Mouse (Mus musculus): ENCODE data around the gene Tubg2. TPM values are rescaled to one million over a fixed set of nuclear protein-coding genes. Genes with fewer than 3 reads are reported as not detected.
A peak's percentile ranks its signal among the peaks of the same experiment; 100 is the strongest.

Tubg2 gene
- polyA plus RNA-seq, 1 experiment from 2014 or later: 3.9 TPM

DNA sequence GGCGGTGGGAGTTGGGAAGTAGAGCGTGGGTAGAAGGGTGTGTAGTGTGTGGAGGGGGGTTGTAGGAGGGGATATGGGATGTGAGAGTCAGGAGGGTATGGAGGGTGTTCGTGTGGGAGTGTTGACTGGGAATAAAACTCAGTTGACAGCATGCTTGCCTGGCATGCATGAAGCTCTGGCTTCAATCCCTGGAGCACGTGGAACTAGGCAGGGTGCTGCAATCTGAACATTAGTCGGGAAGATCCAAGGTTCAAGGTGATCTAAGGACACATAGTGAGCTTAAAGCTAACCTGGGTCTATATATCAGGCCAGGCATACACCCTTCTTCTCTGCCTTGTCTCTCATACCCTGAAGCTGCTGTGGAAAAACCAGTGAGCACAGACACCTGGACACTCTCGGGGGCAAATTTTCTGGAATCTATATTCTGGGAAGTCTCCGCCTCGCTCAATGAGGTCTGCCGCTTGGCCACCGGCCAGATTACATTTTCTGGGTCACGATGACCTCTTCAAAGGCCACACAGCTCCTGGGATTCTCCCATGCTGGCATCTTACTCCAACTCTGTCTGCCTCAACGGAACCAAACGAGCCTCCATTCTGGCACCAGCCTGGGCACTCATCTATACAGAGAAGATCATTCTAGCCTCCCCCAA is 21.4 kb upstream of the Tubg2 start:
- Histone ChIP-seq H3K4me3 (replicated peaks; ENCODE audit: low read length) (no peak overlapping the region), H3K27ac (ENCODE audit: low read length) (no peak overlapping the region), H3K9ac (ENCODE audit: low read length) (no peak overlapping the region), H3K9me3 (replicated peaks; ENCODE audit: control insufficient read depth, low read length) (no peaks in the 10 kb centered on the region), H3K27me3 (ENCODE audit: control insufficient read depth, insufficient read depth, low read length) (no peaks in the 10 kb centered on the region), H3K4me1 (ENCODE audit: control insufficient read depth, insufficient read depth, low read length) (peaks cover 4% of the 10 kb centered on the region; the same call in 1 of the 2 replicates), H3K4me2 (ENCODE audit: low read depth, low read length) (no peak overlapping the region), H3K36me3 (ENCODE audit: control insufficient read depth, insufficient read depth, low read length) (no peaks in the 10 kb centered on the region)
- 78% methylated on average over 13 of the region's 13 CpGs for whole genome bisulfite sequencing
- ATAC-seq (ENCODE audit: insufficient read depth, low FRiP score): no peak

DNA sequence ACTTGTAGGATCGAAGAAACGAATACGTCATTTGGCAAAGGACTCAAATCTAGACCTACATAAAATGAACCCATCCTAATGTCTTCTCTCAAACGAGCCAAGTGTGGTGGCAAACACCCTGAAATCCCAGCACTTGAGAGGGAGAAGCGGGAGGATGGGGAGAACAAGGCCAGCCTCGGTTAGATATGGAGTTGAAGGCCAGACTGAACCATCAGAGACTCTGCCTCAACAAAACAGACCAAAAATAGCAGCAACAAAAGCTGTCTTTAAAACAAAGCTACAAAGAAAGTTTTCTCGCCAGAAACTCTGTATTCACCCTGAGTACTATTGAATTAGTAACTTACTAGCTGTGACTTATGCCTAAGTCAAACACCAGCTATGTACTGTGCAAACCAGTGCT is 18.7 kb upstream of the Tubg2 start:
- no peaks in the 10 kb centered on the region for H3K9me3 ChIP-seq (replicated peaks; ENCODE audit: control insufficient read depth, low read length)
- 75% methylated on average over 7 of the region's 7 CpGs for WGBS

DNA sequence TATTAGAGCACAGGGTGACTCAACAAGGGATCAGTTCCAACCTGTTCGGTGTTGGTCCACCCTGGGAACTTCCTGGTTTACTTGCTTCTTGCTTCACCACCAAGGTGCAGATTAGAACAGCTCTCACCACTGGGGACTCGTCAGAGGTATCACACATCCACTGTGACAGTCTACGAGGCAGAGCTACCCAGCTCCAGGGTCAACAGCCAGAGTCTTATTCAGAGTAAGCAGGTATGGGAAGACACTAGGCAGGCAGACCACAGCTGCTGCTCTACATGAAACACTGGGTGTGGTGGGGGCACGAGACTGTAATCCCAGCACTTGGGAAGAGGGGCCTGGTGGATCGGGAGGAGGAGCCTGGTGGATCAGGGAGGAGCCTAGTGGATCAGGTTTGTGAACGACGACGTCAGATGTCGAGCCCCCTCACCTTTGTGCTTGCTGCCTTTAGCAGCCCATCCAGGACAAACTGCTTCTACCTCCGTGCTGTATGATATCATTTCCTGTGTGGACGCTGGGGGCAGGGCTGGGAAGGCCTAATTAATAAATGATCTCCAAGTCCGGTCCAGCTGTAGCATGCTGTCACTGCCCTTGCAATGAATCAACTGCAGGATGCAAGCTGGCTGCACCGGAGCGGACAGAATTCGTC is 17.0 kb upstream of the Tubg2 start:
- H3K9me3 ChIP-seq (replicated peaks; ENCODE audit: control insufficient read depth, low read length): no peaks in the 10 kb centered on the region
- H3K4me3 ChIP-seq (replicated peaks; ENCODE audit: low read length): peak overlapping the region; percentile 12
- H3K27me3 ChIP-seq (ENCODE audit: control insufficient read depth, insufficient read depth, low read length): no peaks in the 10 kb centered on the region
- WGBS: 12% methylated on average over 15 of the region's 15 CpGs
- peak overlapping the region; percentile 38 for H3K4me2 ChIP-seq (ENCODE audit: low read depth, low read length)
- H3K4me1 ChIP-seq (ENCODE audit: control insufficient read depth, insufficient read depth, low read length): peaks cover 11% of the 10 kb centered on the region
- ATAC-seq (ENCODE audit: insufficient read depth, low FRiP score): peak; percentile 59; the same call in 1 of the 2 replicates
- no peaks in the 10 kb centered on the region for H3K36me3 ChIP-seq (ENCODE audit: control insufficient read depth, insufficient read depth, low read length)
- H3K27ac ChIP-seq (ENCODE audit: low read length): peak overlapping the region; percentile 85
- H3K9ac ChIP-seq (ENCODE audit: low read length): peak overlapping the region; percentile 13; the same call in 1 of the 2 replicates

More for the DNA sequence above, 18.7 kb upstream of the Tubg2 start:
- peaks cover 8% of the 10 kb centered on the region for H3K4me1 ChIP-seq (ENCODE audit: control insufficient read depth, insufficient read depth, low read length)
- ATAC-seq (ENCODE audit: insufficient read depth, low FRiP score): no peak
- no peak overlapping the region for H3K9ac ChIP-seq (ENCODE audit: low read length)
- H3K4me2 ChIP-seq (ENCODE audit: low read depth, low read length): no peak overlapping the region
- H3K4me3 ChIP-seq (replicated peaks; ENCODE audit: low read length): no peak overlapping the region
- no peaks in the 10 kb centered on the region for H3K27me3 ChIP-seq (ENCODE audit: control insufficient read depth, insufficient read depth, low read length)
- peak overlapping the region; percentile 63; the same call in 1 of the 2 replicates for H3K27ac ChIP-seq (ENCODE audit: low read length)
- no peaks in the 10 kb centered on the region for H3K36me3 ChIP-seq (ENCODE audit: control insufficient read depth, insufficient read depth, low read length)

DNA sequence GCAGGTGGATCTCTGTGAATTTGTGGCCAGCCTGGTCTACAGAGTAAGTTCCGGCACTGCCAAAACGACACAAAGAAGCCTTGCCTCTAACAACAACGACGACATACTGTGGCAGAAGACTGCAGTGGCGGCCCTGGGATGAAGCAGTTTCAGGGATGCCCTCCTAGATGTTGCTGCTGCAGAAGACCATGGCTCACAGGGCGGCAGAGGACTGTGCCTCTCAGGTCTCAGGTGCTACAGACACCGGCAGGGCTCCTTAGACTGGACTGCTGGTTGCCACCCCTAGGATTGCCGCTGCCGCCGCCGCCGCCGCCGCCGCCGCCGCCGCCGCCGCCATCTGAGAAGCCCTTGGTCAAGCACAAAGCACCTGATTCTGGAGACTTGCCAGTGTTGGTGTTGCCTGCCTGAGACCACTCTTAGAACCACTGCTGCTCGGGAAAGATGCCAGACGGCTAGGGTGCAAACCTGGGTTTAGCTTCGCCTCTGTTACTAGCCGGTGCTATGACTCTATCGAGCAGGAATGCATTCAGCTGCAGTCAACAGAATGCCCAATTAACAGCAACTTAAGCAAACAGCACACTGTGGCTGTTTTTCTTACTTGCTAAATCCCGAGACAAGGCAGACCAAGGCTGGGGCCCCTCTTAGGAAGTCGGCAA is 15.4 kb upstream of the Tubg2 start:
- H3K36me3 ChIP-seq (ENCODE audit: control insufficient read depth, insufficient read depth, low read length): no peaks in the 10 kb centered on the region
- peaks cover 12% of the 10 kb centered on the region for H3K4me1 ChIP-seq (ENCODE audit: control insufficient read depth, insufficient read depth, low read length)
- H3K9ac ChIP-seq (ENCODE audit: low read length): peak overlapping the region; percentile 44
- peak overlapping the region; percentile 33 for H3K4me3 ChIP-seq (replicated peaks; ENCODE audit: low read length)
- 33% methylated on average over 27 of the region's 27 CpGs for whole genome bisulfite sequencing
- H3K9me3 ChIP-seq (replicated peaks; ENCODE audit: control insufficient read depth, low read length): no peaks in the 10 kb centered on the region
- H3K27ac ChIP-seq (ENCODE audit: low read length): peak overlapping the region; percentile 47
- peak overlapping the region; percentile 56 for H3K4me2 ChIP-seq (ENCODE audit: low read depth, low read length)
- no peak for ATAC-seq (ENCODE audit: insufficient read depth, low FRiP score)
- H3K27me3 ChIP-seq (ENCODE audit: control insufficient read depth, insufficient read depth, low read length): no peaks in the 10 kb centered on the region

DNA sequence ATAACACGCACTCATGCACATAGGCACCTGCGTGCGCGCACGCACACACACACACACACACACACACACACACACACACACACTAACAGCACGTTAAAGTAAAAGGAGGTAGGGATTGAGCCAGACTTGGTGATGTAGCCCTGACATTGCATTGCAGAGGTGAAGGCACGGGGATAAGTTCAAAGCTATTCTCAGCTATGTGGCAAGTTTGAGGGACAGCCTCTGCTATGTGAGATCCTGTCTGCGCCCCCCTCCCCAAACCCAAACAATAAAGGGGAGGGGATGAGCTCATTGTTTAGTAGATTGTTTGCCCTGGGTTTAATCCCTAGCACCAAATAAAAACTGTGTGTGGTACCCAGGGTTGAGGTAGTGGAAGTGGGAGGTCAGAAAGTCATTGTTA is 14.6 kb upstream of the Tubg2 start:
- no peaks in the 10 kb centered on the region for H3K36me3 ChIP-seq (ENCODE audit: control insufficient read depth, insufficient read depth, low read length)
- no peak overlapping the region for H3K9ac ChIP-seq (ENCODE audit: low read length)
- H3K9me3 ChIP-seq (replicated peaks; ENCODE audit: control insufficient read depth, low read length): no peaks in the 10 kb centered on the region
- H3K4me3 ChIP-seq (replicated peaks; ENCODE audit: low read length): no peak overlapping the region
- H3K4me2 ChIP-seq (ENCODE audit: low read depth, low read length): no peak overlapping the region
- no peaks in the 10 kb centered on the region for H3K27me3 ChIP-seq (ENCODE audit: control insufficient read depth, insufficient read depth, low read length)
- H3K4me1 ChIP-seq (ENCODE audit: control insufficient read depth, insufficient read depth, low read length): peaks cover 12% of the 10 kb centered on the region
- no peak overlapping the region for H3K27ac ChIP-seq (ENCODE audit: low read length)
- no peak for ATAC-seq (ENCODE audit: insufficient read depth, low FRiP score)
- 83% methylated on average over 8 of the region's 8 CpGs for WGBS

DNA sequence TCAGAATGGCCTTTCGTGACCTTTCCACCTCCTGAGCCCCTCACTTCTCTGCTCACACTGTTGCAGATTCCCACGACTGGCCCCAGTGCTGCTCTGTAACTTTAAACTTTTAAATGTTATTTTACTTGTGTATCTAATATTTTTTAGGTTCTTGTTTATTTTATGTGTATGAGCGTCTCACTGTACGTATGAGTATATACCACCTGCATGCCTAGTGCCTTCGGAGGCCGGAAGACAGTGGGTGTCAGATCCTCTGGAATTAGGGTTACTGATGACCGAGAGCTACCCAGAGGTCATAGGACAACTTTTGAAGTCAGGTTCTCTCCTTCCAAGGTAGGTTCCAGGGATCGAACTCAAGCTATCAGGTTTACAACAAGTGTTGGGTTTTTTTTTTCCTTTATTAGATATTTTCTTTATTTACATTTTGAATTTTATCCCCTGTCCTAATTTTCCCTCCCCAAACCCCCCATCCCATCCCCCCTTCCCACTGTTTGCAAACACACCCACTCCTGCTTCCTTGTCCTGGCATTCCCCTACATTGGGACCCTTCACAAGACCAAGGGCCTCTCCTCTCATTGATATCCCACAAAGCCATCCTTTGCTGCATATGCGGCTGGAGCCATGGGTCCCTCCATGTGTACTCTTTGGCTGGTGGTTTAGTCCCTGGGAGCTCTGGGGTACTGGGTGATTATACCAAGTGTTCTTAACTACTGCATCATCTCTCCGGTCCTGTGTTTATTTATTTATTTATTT is 13.3 kb upstream of the Tubg2 start:
- Histone ChIP-seq H3K4me2 (ENCODE audit: low read depth, low read length) (no peak overlapping the region), H3K9me3 (replicated peaks; ENCODE audit: control insufficient read depth, low read length) (no peaks in the 10 kb centered on the region), H3K27ac (ENCODE audit: low read length) (peak overlapping the region; percentile 71; the same call in 1 of the 2 replicates), H3K4me3 (replicated peaks; ENCODE audit: low read length) (no peak overlapping the region), H3K36me3 (ENCODE audit: control insufficient read depth, insufficient read depth, low read length) (no peaks in the 10 kb centered on the region), H3K27me3 (ENCODE audit: control insufficient read depth, insufficient read depth, low read length) (no peaks in the 10 kb centered on the region), H3K9ac (ENCODE audit: low read length) (no peak overlapping the region), H3K4me1 (ENCODE audit: control insufficient read depth, insufficient read depth, low read length) (peaks cover 12% of the 10 kb centered on the region)
- no peak for ATAC-seq (ENCODE audit: insufficient read depth, low FRiP score)
- 83% methylated on average over 10 of the region's 10 CpGs for WGBS

DNA sequence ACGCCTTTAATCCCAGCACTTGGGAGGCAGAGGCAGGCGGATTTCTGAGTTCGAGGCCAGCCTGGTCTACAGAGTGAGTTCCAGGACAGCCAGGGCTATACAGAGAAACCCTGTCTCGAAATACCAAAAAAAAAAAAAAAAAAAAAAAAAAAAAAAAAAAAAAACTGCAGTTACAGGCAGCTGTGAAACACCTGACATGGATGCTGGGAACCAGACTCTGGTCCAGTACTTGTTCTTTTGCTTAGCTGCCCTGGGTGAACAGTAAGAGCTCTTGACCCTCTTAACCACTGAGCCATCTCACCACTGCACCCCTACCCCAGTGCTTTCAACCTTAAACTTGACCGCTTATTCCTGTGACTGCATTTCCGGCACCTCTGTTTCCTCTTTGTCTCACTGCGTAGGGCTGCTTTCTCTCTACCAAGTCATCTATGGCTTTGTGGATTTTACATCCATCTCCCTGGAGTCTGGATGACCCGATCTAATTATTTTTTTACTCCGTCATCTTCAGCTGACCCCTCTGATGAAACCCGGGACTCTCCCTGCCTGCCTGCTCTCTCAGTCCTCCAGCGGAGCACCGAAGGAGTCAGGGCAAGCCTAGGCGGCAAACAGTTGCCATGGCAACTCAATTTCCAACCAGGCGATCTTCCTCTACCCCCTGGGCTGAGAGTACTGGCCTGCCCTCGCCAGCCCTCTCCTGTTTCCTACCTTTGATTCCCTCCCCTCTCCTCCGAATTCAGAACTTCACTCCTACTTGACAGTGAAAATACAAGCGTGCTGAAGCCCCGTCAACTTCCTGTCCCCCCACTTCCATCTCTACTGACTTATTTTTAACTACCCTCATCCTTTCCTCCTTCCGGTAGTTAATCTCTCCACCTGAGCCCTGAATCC is 12.1 kb upstream of the Tubg2 start:
- no peaks in the 10 kb centered on the region for H3K36me3 ChIP-seq (ENCODE audit: control insufficient read depth, insufficient read depth, low read length)
- H3K27ac ChIP-seq (ENCODE audit: low read length): no peak overlapping the region
- no peak for ATAC-seq (ENCODE audit: insufficient read depth, low FRiP score)
- H3K4me1 ChIP-seq (ENCODE audit: control insufficient read depth, insufficient read depth, low read length): peaks cover 17% of the 10 kb centered on the region
- no peaks in the 10 kb centered on the region for H3K27me3 ChIP-seq (ENCODE audit: control insufficient read depth, insufficient read depth, low read length)
- peak overlapping the region; percentile 35; the same call in 1 of the 2 replicates for H3K9ac ChIP-seq (ENCODE audit: low read length)
- H3K4me2 ChIP-seq (ENCODE audit: low read depth, low read length): peak overlapping the region; percentile 52
- peak overlapping the region; percentile 29 for H3K4me3 ChIP-seq (replicated peaks; ENCODE audit: low read length)
- H3K9me3 ChIP-seq (replicated peaks; ENCODE audit: control insufficient read depth, low read length): no peaks in the 10 kb centered on the region
- WGBS: 22% methylated on average over 18 of the region's 19 CpGs

DNA sequence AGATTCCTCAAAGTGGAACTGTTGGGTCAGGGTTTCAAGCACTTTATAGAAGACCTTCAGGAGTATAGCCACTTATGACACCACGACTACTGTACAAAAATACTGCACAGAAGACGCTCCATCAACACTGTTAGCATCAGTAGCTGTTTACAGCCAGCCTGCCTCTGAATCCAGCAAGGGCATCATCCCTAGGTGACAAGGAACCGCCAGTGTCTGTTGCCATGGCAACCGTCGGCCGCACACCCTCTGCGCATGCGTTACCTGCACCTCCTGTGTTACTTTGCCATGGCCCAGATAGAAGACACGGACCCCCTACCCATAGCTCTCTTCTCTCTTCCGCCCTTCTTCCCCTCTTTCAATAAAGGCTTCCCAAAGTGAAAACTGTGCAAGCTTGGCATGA is 9.3 kb upstream of the Tubg2 start:
- H3K27ac ChIP-seq (ENCODE audit: low read length): no peak overlapping the region
- no peak overlapping the region for H3K4me3 ChIP-seq (replicated peaks; ENCODE audit: low read length)
- H3K4me2 ChIP-seq (ENCODE audit: low read depth, low read length): no peak overlapping the region
- no peaks in the 10 kb centered on the region for H3K36me3 ChIP-seq (ENCODE audit: control insufficient read depth, insufficient read depth, low read length)
- H3K9me3 ChIP-seq (replicated peaks; ENCODE audit: control insufficient read depth, low read length): no peaks in the 10 kb centered on the region
- H3K27me3 ChIP-seq (ENCODE audit: control insufficient read depth, insufficient read depth, low read length): no peaks in the 10 kb centered on the region
- no peak for ATAC-seq (ENCODE audit: insufficient read depth, low FRiP score)
- 35% methylated on average over 10 of the region's 10 CpGs for WGBS
- no peak overlapping the region for H3K9ac ChIP-seq (ENCODE audit: low read length)
- H3K4me1 ChIP-seq (ENCODE audit: control insufficient read depth, insufficient read depth, low read length): peaks cover 20% of the 10 kb centered on the region
